Mouse (Mus musculus) testis, adult 2 months (tissue): Measurements from ENCODE around the gene Wnt9a.

Experiments
- CTCF ChIP-seq: fragments of 200-500 bp; IDR thresholded peaks from 2 replicates; pipeline ENCODE4 v1.5.1; 2012; ENCODE audit warnings: low read depth, mild to moderate bottlenecking, inconsistent platforms, low read length, moderate library complexity; ENCODE audit not compliant: control insufficient read depth, insufficient read depth, insufficient replicate concordance
- POLR2A ChIP-seq: fragments of 200-500 bp; IDR thresholded peaks from 2 replicates; pipeline ENCODE4 v1.6.1; 2012; ENCODE audit warnings: low read depth, mild to moderate bottlenecking, inconsistent platforms, low read length, moderate library complexity; ENCODE audit not compliant: control insufficient read depth

- TF ChIP-seq POLR2A = no peak
- TF ChIP-seq CTCF = no peak
Observed at GRCm38 (mm10) chr11:59379547-59379946, 72.8 kb downstream of the Wnt9a start.
